Mouse (Mus musculus): ENCODE measurements around the gene Olfr211. TPM values are rescaled to one million over a fixed set of nuclear protein-coding genes. Genes with fewer than 3 reads are reported as not detected.

The Olfr211 gene
- not detected in 2 replicates for polyA plus RNA-seq (2014; fragmentation: Nextera tagmentation; extraction: Ambion mirVana)

GRCm38 (mm10) chr6:116488791-116489190, at the start of gene Olfr211:
Gene Olfr211, plus strand, starts transcription at chr6:116489091.
- no peak within 1 kb of the TSS for H3K27ac ChIP-seq (replicated peaks; ENCODE audit: low read depth, low read length)
- ATAC-seq (replicated peaks; ENCODE audit: insufficient number of reproducible peaks, low FRiP score, low TSS enrichment, low read depth): no peak

GRCm38 (mm10) chr6:116439531-116439930, 49.4 kb upstream of the Olfr211 start:
- H3K4me1 ChIP-seq (ENCODE audit: control insufficient read depth, insufficient read depth, low read length): no peaks in the 10 kb centered on the region
- 82% methylated on average over 6 of the region's 6 CpGs for WGBS

More at GRCm38 (mm10) chr6:116488791-116489190, at the start of gene Olfr211:
- no peaks in the 10 kb centered on the region for H3K36me3 ChIP-seq (replicated peaks; ENCODE audit: control insufficient read depth, insufficient read depth, low read depth, low read length)
- no peak for DNase-seq (ENCODE audit: low spot score)
- 75% methylated on average over 4 of the region's 4 CpGs for WGBS
- H3K4me3 ChIP-seq (ENCODE audit: low read depth, low read length): no peak within 1 kb of the TSS
- H3K4me1 ChIP-seq (ENCODE audit: control insufficient read depth, insufficient read depth, low read length): no peaks in the 10 kb centered on the region
- no peaks in the 10 kb centered on the region for H3K9me3 ChIP-seq (replicated peaks; ENCODE audit: control insufficient read depth, low read length)
- H3K9ac ChIP-seq (replicated peaks; ENCODE audit: low read length): no peak within 1 kb of the TSS
- H3K4me2 ChIP-seq (ENCODE audit: low read depth, low read length): no peak within 1 kb of the TSS
- no peaks in the 10 kb centered on the region for H3K27me3 ChIP-seq (ENCODE audit: control insufficient read depth, insufficient read depth, low read length)

DNA sequence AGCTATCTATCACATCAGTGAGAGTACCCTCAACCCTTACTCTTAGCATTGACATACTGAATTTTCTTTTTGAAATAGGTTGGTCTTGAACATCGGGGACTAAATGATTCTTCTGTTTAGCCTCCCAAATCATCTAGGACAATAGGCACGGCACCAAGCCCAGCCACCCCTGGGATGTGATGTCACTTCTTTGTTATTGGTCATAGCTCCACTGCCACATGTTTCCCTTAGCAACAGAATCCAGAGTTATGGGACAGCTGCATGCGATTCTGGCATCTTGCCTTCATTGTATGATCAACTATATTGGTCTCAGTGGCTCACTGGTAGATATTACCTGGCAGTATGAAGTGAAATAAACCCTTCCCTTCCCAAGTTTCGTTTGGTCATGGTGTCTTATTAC, 48.4 kb upstream of the Olfr211 start:
- no peak for DNase-seq (ENCODE audit: low spot score)
- WGBS: 79% methylated on average over 4 of the region's 4 CpGs
- Histone ChIP-seq H3K36me3 (replicated peaks; ENCODE audit: control insufficient read depth, insufficient read depth, low read depth, low read length) (no peaks in the 10 kb centered on the region), H3K9ac (replicated peaks; ENCODE audit: low read length) (no peak overlapping the region), H3K27ac (replicated peaks; ENCODE audit: low read depth, low read length) (no peak overlapping the region), H3K4me2 (ENCODE audit: low read depth, low read length) (no peak overlapping the region), H3K4me1 (ENCODE audit: control insufficient read depth, insufficient read depth, low read length) (no peaks in the 10 kb centered on the region), H3K9me3 (replicated peaks; ENCODE audit: control insufficient read depth, low read length) (no peaks in the 10 kb centered on the region), H3K4me3 (ENCODE audit: low read depth, low read length) (no peak overlapping the region), H3K27me3 (ENCODE audit: control insufficient read depth, insufficient read depth, low read length) (no peaks in the 10 kb centered on the region)
- no peak for ATAC-seq (replicated peaks; ENCODE audit: insufficient number of reproducible peaks, low FRiP score, low TSS enrichment, low read depth)

More at GRCm38 (mm10) chr6:116439531-116439930, 49.4 kb upstream of the Olfr211 start:
- ATAC-seq (replicated peaks; ENCODE audit: insufficient number of reproducible peaks, low FRiP score, low TSS enrichment, low read depth) (no peak), DNase-seq (ENCODE audit: low spot score) (no peak)
- H3K4me2 ChIP-seq (ENCODE audit: low read depth, low read length): no peak overlapping the region
- H3K27ac ChIP-seq (replicated peaks; ENCODE audit: low read depth, low read length): no peak overlapping the region
- H3K4me3 ChIP-seq (ENCODE audit: low read depth, low read length): no peak overlapping the region
- H3K36me3 ChIP-seq (replicated peaks; ENCODE audit: control insufficient read depth, insufficient read depth, low read depth, low read length): no peaks in the 10 kb centered on the region
- H3K9ac ChIP-seq (replicated peaks; ENCODE audit: low read length): no peak overlapping the region
- no peaks in the 10 kb centered on the region for H3K9me3 ChIP-seq (replicated peaks; ENCODE audit: control insufficient read depth, low read length)
- no peaks in the 10 kb centered on the region for H3K27me3 ChIP-seq (ENCODE audit: control insufficient read depth, insufficient read depth, low read length)

DNA sequence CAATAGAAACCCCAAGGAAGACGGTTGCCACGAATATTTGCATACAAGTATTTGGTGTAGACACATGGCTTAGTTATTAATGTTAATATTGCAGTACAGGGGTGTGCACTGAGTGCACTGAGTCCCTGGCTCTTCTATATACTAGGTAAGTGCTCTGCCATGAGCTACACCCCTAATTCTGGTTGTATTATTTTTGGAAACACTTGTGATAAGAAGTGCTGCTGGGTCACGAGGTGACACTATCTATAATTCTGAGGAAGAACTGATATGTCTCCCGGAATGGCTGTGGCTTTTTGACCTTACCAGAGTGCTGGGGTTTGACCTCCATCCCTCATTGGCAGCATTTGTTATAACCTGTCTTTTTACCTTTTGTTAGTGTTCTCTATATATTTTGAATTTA, 48.0 kb upstream of the Olfr211 start:
- DNase-seq (ENCODE audit: low spot score): no peak
- 89% methylated on average over 4 of the region's 4 CpGs for WGBS
- Histone ChIP-seq H3K27me3 (ENCODE audit: control insufficient read depth, insufficient read depth, low read length) (no peaks in the 10 kb centered on the region), H3K9me3 (replicated peaks; ENCODE audit: control insufficient read depth, low read length) (no peaks in the 10 kb centered on the region), H3K36me3 (replicated peaks; ENCODE audit: control insufficient read depth, insufficient read depth, low read depth, low read length) (no peaks in the 10 kb centered on the region), H3K4me3 (ENCODE audit: low read depth, low read length) (no peak overlapping the region), H3K9ac (replicated peaks; ENCODE audit: low read length) (no peak overlapping the region), H3K4me1 (ENCODE audit: control insufficient read depth, insufficient read depth, low read length) (no peaks in the 10 kb centered on the region), H3K4me2 (ENCODE audit: low read depth, low read length) (no peak overlapping the region), H3K27ac (replicated peaks; ENCODE audit: low read depth, low read length) (no peak overlapping the region)
- ATAC-seq (replicated peaks; ENCODE audit: insufficient number of reproducible peaks, low FRiP score, low TSS enrichment, low read depth): no peak

DNA sequence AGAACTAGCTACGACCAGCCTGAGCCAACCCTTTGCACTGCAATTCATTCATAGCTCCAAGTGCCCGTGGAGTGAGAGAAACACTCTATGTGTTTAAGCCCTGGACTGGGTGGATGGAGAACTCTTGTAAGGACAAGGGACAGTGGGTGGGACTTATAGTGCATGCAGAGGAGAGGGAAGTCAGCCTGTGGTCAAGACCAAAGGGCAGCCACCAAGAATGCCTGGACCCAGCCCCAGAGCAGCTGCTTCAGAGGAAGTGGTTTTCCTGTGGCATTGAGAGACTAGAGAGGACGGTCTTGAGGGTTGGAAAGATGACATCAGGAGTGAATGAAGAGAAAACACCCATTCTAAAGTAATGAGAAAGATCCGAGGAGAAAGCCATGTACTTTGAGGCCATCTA, 33.1 kb upstream of the Olfr211 start:
- WGBS: 78% methylated on average over 4 of the region's 4 CpGs
- no peaks in the 10 kb centered on the region for H3K4me1 ChIP-seq (ENCODE audit: control insufficient read depth, insufficient read depth, low read length)
- no peaks in the 10 kb centered on the region for H3K9me3 ChIP-seq (replicated peaks; ENCODE audit: control insufficient read depth, low read length)
- ATAC-seq (replicated peaks; ENCODE audit: insufficient number of reproducible peaks, low FRiP score, low TSS enrichment, low read depth) (no peak), DNase-seq (ENCODE audit: low spot score) (no peak)
- H3K4me3 ChIP-seq (ENCODE audit: low read depth, low read length): no peak overlapping the region
- H3K27ac ChIP-seq (replicated peaks; ENCODE audit: low read depth, low read length): no peak overlapping the region
- no peak overlapping the region for H3K4me2 ChIP-seq (ENCODE audit: low read depth, low read length)
- no peak overlapping the region for H3K9ac ChIP-seq (replicated peaks; ENCODE audit: low read length)
- H3K27me3 ChIP-seq (ENCODE audit: control insufficient read depth, insufficient read depth, low read length): peaks cover 7% of the 10 kb centered on the region
- H3K36me3 ChIP-seq (replicated peaks; ENCODE audit: control insufficient read depth, insufficient read depth, low read depth, low read length): no peaks in the 10 kb centered on the region

DNA sequence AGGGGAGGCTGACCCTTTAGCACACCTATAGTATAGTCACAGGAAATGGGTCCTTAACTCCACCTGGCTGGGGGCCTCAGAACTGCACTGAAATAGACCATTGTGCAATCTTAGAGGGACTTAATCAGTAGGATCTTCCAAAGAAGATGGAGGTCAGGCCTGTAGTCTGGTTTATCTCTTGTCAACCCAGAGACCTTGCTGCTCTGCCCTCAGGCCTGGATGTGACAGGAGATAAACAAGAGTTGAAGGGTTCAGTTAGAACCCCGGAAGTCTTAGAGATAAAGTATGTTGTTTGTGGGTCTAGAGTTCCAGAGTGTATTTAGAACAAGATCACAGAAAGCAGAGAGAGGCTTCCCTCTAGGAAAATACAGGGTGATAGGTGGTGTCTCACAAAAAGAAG, 32.4 kb upstream of the Olfr211 start:
- Histone ChIP-seq H3K36me3 (replicated peaks; ENCODE audit: control insufficient read depth, insufficient read depth, low read depth, low read length) (no peaks in the 10 kb centered on the region), H3K4me1 (ENCODE audit: control insufficient read depth, insufficient read depth, low read length) (no peaks in the 10 kb centered on the region), H3K4me3 (ENCODE audit: low read depth, low read length) (no peak overlapping the region), H3K9ac (replicated peaks; ENCODE audit: low read length) (no peak overlapping the region), H3K9me3 (replicated peaks; ENCODE audit: control insufficient read depth, low read length) (no peaks in the 10 kb centered on the region), H3K27me3 (ENCODE audit: control insufficient read depth, insufficient read depth, low read length) (peaks cover 12% of the 10 kb centered on the region), H3K4me2 (ENCODE audit: low read depth, low read length) (no peak overlapping the region), H3K27ac (replicated peaks; ENCODE audit: low read depth, low read length) (no peak overlapping the region)
- 78% methylated on average over 1 of the region's 1 CpGs for WGBS
- ATAC-seq (replicated peaks; ENCODE audit: insufficient number of reproducible peaks, low FRiP score, low TSS enrichment, low read depth): no peak
- DNase-seq (ENCODE audit: low spot score): no peak

DNA sequence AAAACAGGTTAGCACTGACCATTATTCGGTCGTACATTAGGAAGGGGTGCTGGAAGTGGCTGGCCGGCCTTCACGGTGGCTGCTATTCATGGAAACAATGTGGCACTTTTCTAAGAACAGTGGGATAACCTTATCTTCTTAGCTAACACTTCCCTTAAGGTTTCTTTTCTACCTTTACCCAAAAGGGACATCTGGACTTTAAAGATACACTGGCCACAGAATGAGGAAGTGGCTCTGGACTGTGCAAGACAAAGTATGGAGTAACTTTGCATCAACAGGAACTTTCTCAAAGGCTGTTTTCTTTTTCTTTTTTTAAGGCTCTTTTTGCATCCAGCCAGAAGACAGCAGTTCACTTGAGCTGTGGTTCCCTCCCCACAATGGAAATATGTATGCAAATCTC, 30.2 kb upstream of the Olfr211 start:
- H3K9ac ChIP-seq (replicated peaks; ENCODE audit: low read length): no peak overlapping the region
- no peaks in the 10 kb centered on the region for H3K9me3 ChIP-seq (replicated peaks; ENCODE audit: control insufficient read depth, low read length)
- no peak for ATAC-seq (replicated peaks; ENCODE audit: insufficient number of reproducible peaks, low FRiP score, low TSS enrichment, low read depth)
- WGBS: 76% methylated on average over 4 of the region's 4 CpGs
- no peak for DNase-seq (ENCODE audit: low spot score)
- no peak overlapping the region for H3K4me3 ChIP-seq (ENCODE audit: low read depth, low read length)
- no peaks in the 10 kb centered on the region for H3K36me3 ChIP-seq (replicated peaks; ENCODE audit: control insufficient read depth, insufficient read depth, low read depth, low read length)
- no peak overlapping the region for H3K27ac ChIP-seq (replicated peaks; ENCODE audit: low read depth, low read length)
- H3K27me3 ChIP-seq (ENCODE audit: control insufficient read depth, insufficient read depth, low read length): peaks cover 15% of the 10 kb centered on the region
- H3K4me1 ChIP-seq (ENCODE audit: control insufficient read depth, insufficient read depth, low read length): no peaks in the 10 kb centered on the region
- H3K4me2 ChIP-seq (ENCODE audit: low read depth, low read length): no peak overlapping the region

DNA sequence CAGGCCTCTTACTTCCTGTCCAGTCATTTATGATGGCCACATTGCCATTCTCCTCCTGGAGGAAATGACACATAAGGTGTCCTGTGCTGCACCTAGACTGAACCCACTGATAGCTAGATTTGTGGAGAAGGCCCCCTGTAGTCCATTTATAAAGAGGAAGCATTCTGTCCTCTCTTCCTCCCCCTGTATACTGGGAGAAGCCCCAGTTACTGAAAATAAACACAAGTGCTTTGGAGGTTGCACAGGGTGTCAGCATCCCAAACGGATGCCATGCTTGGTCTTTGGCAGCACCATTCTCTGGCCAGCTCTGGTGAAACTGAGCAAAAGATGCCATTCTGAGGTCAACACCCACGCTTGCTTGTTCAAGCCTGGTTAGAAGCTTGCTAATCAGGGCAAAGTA, 29.7 kb upstream of the Olfr211 start:
- Histone ChIP-seq H3K4me1 (ENCODE audit: control insufficient read depth, insufficient read depth, low read length) (no peaks in the 10 kb centered on the region), H3K9ac (replicated peaks; ENCODE audit: low read length) (no peak overlapping the region), H3K4me2 (ENCODE audit: low read depth, low read length) (no peak overlapping the region), H3K9me3 (replicated peaks; ENCODE audit: control insufficient read depth, low read length) (no peaks in the 10 kb centered on the region), H3K36me3 (replicated peaks; ENCODE audit: control insufficient read depth, insufficient read depth, low read depth, low read length) (no peaks in the 10 kb centered on the region), H3K4me3 (ENCODE audit: low read depth, low read length) (no peak overlapping the region), H3K27ac (replicated peaks; ENCODE audit: low read depth, low read length) (no peak overlapping the region), H3K27me3 (ENCODE audit: control insufficient read depth, insufficient read depth, low read length) (peaks cover 15% of the 10 kb centered on the region)
- no peak for DNase-seq (ENCODE audit: low spot score)
- ATAC-seq (replicated peaks; ENCODE audit: insufficient number of reproducible peaks, low FRiP score, low TSS enrichment, low read depth): no peak
- 76% methylated on average over 2 of the region's 2 CpGs for WGBS

Data from embryonic facial prominence, embryonic 11.5 days (tissue).